Mouse (Mus musculus): Measurements from ENCODE around the gene Cntnap5a. TPM values are rescaled to one million over a fixed set of nuclear protein-coding genes. Genes with fewer than 3 reads are reported as not detected.

The Cntnap5a gene
- not detected in 2 replicates for polyA plus RNA-seq (2015; fragmentation: Nextera tagmentation; extraction: Ambion mirVana)

DNA sequence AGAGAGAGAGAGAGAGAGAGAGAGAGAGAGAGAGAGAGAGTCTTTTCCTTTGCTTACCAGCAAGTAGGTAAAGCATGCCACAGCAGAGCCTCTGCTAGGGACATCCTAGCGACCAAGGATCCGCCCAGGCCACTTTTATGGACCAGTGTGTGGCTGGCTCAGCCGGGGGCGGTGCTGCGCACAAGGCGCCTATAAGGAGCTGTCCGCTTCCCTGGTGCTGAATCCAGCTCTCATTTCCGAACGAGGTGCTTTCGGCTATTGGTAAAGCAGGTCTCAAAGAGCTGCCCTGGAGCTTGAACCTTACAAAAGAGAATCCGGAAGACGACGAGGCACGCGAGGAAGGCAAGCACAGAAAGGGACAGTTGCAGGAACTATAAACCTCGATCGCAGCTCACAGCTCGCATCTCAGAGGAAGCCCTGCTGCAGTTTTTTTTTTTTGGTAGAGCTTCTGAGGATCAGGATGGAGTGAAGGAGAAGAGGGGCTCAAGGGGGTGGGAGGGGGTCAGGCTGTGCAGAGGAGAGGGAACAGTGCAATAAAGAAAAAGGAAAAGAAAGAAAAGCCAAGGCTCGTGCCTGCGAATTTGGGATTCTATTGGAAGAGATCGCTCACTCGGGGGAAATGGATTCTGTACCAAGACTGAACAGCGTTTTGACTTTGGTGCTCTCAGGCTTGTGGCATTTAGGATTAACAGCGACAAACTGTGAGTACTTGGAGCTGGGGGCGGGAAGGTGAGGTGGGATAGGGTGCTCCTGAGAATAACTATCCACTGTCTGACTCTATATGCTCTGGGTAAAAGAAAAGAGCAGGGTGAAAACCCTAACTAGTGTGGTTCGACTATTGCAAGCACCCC lies at the start of gene Cntnap5a:
Gene Cntnap5a (plus strand): TSS at position 239 of the 851 bp plus-strand sequence.
- Histone ChIP-seq H3K36me3 (ENCODE audit: control insufficient read depth, insufficient read depth) (no peaks in the 10 kb centered on the region), H3K4me1 (ENCODE audit: control insufficient read depth, low read depth, low read length) (no peaks in the 10 kb centered on the region), H3K27me3 (ENCODE audit: control insufficient read depth, insufficient read depth, low read depth, low read length) (no peaks in the 10 kb centered on the region), H3K4me2 (ENCODE audit: low read depth, low read length) (no peak within 1 kb of the TSS), H3K9ac (ENCODE audit: low read depth, low read length) (no peak within 1 kb of the TSS), H3K4me3 (ENCODE audit: low read depth, low read length) (no peak within 1 kb of the TSS), H3K27ac (ENCODE audit: low read length) (no peak within 1 kb of the TSS), H3K9me3 (replicated peaks; ENCODE audit: control insufficient read depth, low read length) (no peaks in the 10 kb centered on the region)
- no peak for ATAC-seq (ENCODE audit: low read depth)
- WGBS (ENCODE audit: insufficient replicate concordance), result 14% methylated on average over 26 of the region's 26 CpGs

- H3K27ac ChIP-seq (ENCODE audit: low read length), result no peak overlapping the region
- H3K4me3 ChIP-seq (ENCODE audit: low read depth, low read length), result no peak overlapping the region
- no peaks in the 10 kb centered on the region for H3K9me3 ChIP-seq (replicated peaks; ENCODE audit: control insufficient read depth, low read length)
- no peaks in the 10 kb centered on the region for H3K36me3 ChIP-seq (ENCODE audit: control insufficient read depth, insufficient read depth)
- no peaks in the 10 kb centered on the region for H3K27me3 ChIP-seq (ENCODE audit: control insufficient read depth, insufficient read depth, low read depth, low read length)
- no peak overlapping the region for H3K4me2 ChIP-seq (ENCODE audit: low read depth, low read length)
- H3K4me1 ChIP-seq (ENCODE audit: control insufficient read depth, low read depth, low read length), result no peaks in the 10 kb centered on the region
- no peak for ATAC-seq (ENCODE audit: low read depth)
- H3K9ac ChIP-seq (ENCODE audit: low read depth, low read length), result no peak overlapping the region
- 33% methylated on average over 2 of the region's 2 CpGs for WGBS (ENCODE audit: insufficient replicate concordance)
Observed at GRCm38 (mm10) chr1:115646921-115647320, 37.6 kb upstream of the Cntnap5a start.

GRCm38 (mm10) chr1:115658343-115659064 lies 26.1 kb upstream of the Cntnap5a start:
- no peak overlapping the region for H3K4me3 ChIP-seq (ENCODE audit: low read depth, low read length)
- H3K27ac ChIP-seq (ENCODE audit: low read length), result no peak overlapping the region
- no peaks in the 10 kb centered on the region for H3K4me1 ChIP-seq (ENCODE audit: control insufficient read depth, low read depth, low read length)
- no peak overlapping the region for H3K4me2 ChIP-seq (ENCODE audit: low read depth, low read length)
- no peaks in the 10 kb centered on the region for H3K27me3 ChIP-seq (ENCODE audit: control insufficient read depth, insufficient read depth, low read depth, low read length)
- no peaks in the 10 kb centered on the region for H3K9me3 ChIP-seq (replicated peaks; ENCODE audit: control insufficient read depth, low read length)
- WGBS (ENCODE audit: insufficient replicate concordance), result 51% methylated on average over 5 of the region's 5 CpGs
- H3K9ac ChIP-seq (ENCODE audit: low read depth, low read length), result no peak overlapping the region
- no peak for ATAC-seq (ENCODE audit: low read depth)
- no peaks in the 10 kb centered on the region for H3K36me3 ChIP-seq (ENCODE audit: control insufficient read depth, insufficient read depth)

GRCm38 (mm10) chr1:115686494-115686893 lies 1.9 kb downstream of the Cntnap5a start:
- no peaks in the 10 kb centered on the region for H3K36me3 ChIP-seq (ENCODE audit: control insufficient read depth, insufficient read depth)
- no peak overlapping the region for H3K4me2 ChIP-seq (ENCODE audit: low read depth, low read length)
- ATAC-seq (ENCODE audit: low read depth), result no peak
- H3K9ac ChIP-seq (ENCODE audit: low read depth, low read length), result no peak overlapping the region
- no peaks in the 10 kb centered on the region for H3K9me3 ChIP-seq (replicated peaks; ENCODE audit: control insufficient read depth, low read length)
- no peaks in the 10 kb centered on the region for H3K27me3 ChIP-seq (ENCODE audit: control insufficient read depth, insufficient read depth, low read depth, low read length)
- H3K27ac ChIP-seq (ENCODE audit: low read length), result no peak overlapping the region
- no peak overlapping the region for H3K4me3 ChIP-seq (ENCODE audit: low read depth, low read length)
- 20% methylated on average over 2 of the region's 2 CpGs for WGBS (ENCODE audit: insufficient replicate concordance)
- H3K4me1 ChIP-seq (ENCODE audit: control insufficient read depth, low read depth, low read length), result no peaks in the 10 kb centered on the region

DNA sequence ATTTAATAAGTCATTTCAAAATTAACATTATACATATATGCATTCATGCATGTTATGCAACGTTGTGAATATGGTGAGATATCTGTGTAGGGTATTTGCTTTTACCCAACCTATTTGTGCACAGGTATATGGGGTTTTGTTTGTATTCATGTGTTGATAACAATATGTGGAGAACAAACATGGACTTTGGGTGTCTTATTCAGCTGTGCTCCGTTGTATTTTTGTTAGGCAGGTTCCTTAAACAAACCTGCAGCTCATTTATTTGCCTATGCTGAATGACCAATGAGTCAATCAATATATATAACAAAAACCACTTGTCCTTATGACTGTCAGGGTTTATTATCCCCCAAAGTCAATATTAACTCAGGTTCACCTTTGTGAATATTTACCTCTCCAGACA lies 15.2 kb downstream of the Cntnap5a start:
- no peak for ATAC-seq (ENCODE audit: low read depth)
- no peaks in the 10 kb centered on the region for H3K9me3 ChIP-seq (replicated peaks; ENCODE audit: control insufficient read depth, low read length)
- H3K4me3 ChIP-seq (ENCODE audit: low read depth, low read length), result no peak overlapping the region
- H3K27me3 ChIP-seq (ENCODE audit: control insufficient read depth, insufficient read depth, low read depth, low read length), result no peaks in the 10 kb centered on the region
- H3K4me1 ChIP-seq (ENCODE audit: control insufficient read depth, low read depth, low read length), result no peaks in the 10 kb centered on the region
- WGBS (ENCODE audit: insufficient replicate concordance), result 45% methylated on average over 2 of the region's 2 CpGs
- no peak overlapping the region for H3K27ac ChIP-seq (ENCODE audit: low read length)
- H3K4me2 ChIP-seq (ENCODE audit: low read depth, low read length), result no peak overlapping the region
- H3K36me3 ChIP-seq (ENCODE audit: control insufficient read depth, insufficient read depth), result no peaks in the 10 kb centered on the region
- H3K9ac ChIP-seq (ENCODE audit: low read depth, low read length), result no peak overlapping the region

DNA sequence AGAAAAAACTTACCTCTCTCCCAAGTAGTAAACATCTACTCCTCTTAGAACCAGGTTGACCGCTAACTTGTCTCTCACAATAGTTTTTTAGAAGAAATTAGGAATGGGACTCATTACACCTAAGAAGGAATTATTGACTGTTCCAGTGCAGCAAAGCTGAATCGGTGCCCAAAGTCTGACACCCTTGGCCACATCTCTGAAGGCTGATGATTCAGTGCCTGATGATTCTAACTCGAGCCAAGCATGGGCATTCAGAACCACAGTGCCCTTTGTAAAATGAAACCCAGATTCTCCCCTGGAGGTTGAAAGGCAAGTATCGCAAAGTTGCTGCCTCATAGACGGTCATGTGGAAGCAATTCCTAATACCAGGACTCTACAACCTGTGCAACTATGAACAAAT lies 58.0 kb downstream of the Cntnap5a start:
- H3K4me3 ChIP-seq (ENCODE audit: low read depth, low read length), result no peak overlapping the region
- no peak overlapping the region for H3K9ac ChIP-seq (ENCODE audit: low read depth, low read length)
- H3K27me3 ChIP-seq (ENCODE audit: control insufficient read depth, insufficient read depth, low read depth, low read length), result no peaks in the 10 kb centered on the region
- H3K4me2 ChIP-seq (ENCODE audit: low read depth, low read length), result no peak overlapping the region
- no peaks in the 10 kb centered on the region for H3K9me3 ChIP-seq (replicated peaks; ENCODE audit: control insufficient read depth, low read length)
- no peaks in the 10 kb centered on the region for H3K36me3 ChIP-seq (ENCODE audit: control insufficient read depth, insufficient read depth)
- no peak for ATAC-seq (ENCODE audit: low read depth)
- H3K27ac ChIP-seq (ENCODE audit: low read length), result no peak overlapping the region
- whole genome bisulfite sequencing (ENCODE audit: insufficient replicate concordance), result 71% methylated on average over 5 of the region's 5 CpGs
- H3K4me1 ChIP-seq (ENCODE audit: control insufficient read depth, low read depth, low read length), result no peaks in the 10 kb centered on the region

DNA sequence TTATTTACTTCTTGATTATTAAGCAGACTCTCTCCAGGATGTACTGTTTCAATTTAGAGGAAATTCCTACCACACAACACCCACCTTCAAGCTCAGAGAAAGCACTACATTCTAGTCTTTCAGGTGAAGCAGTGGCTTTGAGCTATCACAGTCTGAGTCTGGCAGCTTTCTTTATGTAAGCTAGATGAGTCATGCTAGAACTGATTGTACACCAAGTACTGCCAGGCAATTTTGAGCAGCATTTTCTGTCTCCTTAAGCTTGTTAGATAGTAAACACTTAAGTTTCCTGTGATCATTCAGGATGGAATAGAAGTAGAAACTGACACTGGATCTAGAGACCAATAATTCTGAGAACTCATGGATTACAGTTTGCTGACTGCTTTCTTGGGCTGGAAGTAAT lies 61.0 kb downstream of the Cntnap5a start:
- Histone ChIP-seq H3K27ac (ENCODE audit: low read length) (no peak overlapping the region), H3K9ac (ENCODE audit: low read depth, low read length) (no peak overlapping the region), H3K4me3 (ENCODE audit: low read depth, low read length) (no peak overlapping the region), H3K9me3 (replicated peaks; ENCODE audit: control insufficient read depth, low read length) (no peaks in the 10 kb centered on the region), H3K4me2 (ENCODE audit: low read depth, low read length) (no peak overlapping the region), H3K36me3 (ENCODE audit: control insufficient read depth, insufficient read depth) (no peaks in the 10 kb centered on the region), H3K27me3 (ENCODE audit: control insufficient read depth, insufficient read depth, low read depth, low read length) (no peaks in the 10 kb centered on the region), H3K4me1 (ENCODE audit: control insufficient read depth, low read depth, low read length) (no peaks in the 10 kb centered on the region)
- ATAC-seq (ENCODE audit: low read depth), result no peak

DNA sequence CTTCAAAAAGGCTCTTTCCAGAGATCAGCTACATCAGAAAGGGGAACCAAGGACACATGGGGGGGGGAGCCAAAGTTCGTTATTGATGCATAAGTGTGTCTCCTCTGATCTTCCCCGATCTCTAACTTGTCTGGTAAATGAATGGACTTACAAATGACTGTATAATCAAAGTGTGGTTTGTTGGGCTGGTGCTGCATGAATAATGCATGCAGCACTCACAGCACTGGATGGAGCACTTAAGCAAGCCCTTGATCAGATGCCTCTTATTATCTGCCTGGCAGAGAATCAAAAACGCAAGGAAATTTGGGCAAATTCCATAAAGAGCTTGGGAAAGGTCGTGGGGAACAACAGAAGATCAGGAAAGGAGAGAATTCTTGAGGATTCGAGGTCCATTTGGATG lies 100.2 kb downstream of the Cntnap5a start:
- no peak for ATAC-seq (ENCODE audit: low read depth)
- no peaks in the 10 kb centered on the region for H3K4me1 ChIP-seq (ENCODE audit: control insufficient read depth, low read depth, low read length)

GRCm38 (mm10) chr1:115842591-115842990 lies 158.0 kb downstream of the Cntnap5a start:
- 74% methylated on average over 4 of the region's 4 CpGs for WGBS (ENCODE audit: insufficient replicate concordance)
- no peak for ATAC-seq (ENCODE audit: low read depth)

More for the DNA sequence above, 100.2 kb downstream of the Cntnap5a start:
- H3K27me3 ChIP-seq (ENCODE audit: control insufficient read depth, insufficient read depth, low read depth, low read length), result no peaks in the 10 kb centered on the region
- no peaks in the 10 kb centered on the region for H3K36me3 ChIP-seq (ENCODE audit: control insufficient read depth, insufficient read depth)
- H3K9ac ChIP-seq (ENCODE audit: low read depth, low read length), result no peak overlapping the region
- H3K9me3 ChIP-seq (replicated peaks; ENCODE audit: control insufficient read depth, low read length), result no peaks in the 10 kb centered on the region
- H3K4me2 ChIP-seq (ENCODE audit: low read depth, low read length), result no peak overlapping the region
- H3K4me3 ChIP-seq (ENCODE audit: low read depth, low read length), result no peak overlapping the region
- whole genome bisulfite sequencing (ENCODE audit: insufficient replicate concordance), result 45% methylated on average over 5 of the region's 5 CpGs
- no peak overlapping the region for H3K27ac ChIP-seq (ENCODE audit: low read length)

More at GRCm38 (mm10) chr1:115842591-115842990, 158.0 kb downstream of the Cntnap5a start:
- H3K4me1 ChIP-seq (ENCODE audit: control insufficient read depth, low read depth, low read length), result no peaks in the 10 kb centered on the region
- H3K9ac ChIP-seq (ENCODE audit: low read depth, low read length), result no peak overlapping the region
- no peak overlapping the region for H3K4me3 ChIP-seq (ENCODE audit: low read depth, low read length)
- no peaks in the 10 kb centered on the region for H3K9me3 ChIP-seq (replicated peaks; ENCODE audit: control insufficient read depth, low read length)
- no peak overlapping the region for H3K4me2 ChIP-seq (ENCODE audit: low read depth, low read length)
- H3K27ac ChIP-seq (ENCODE audit: low read length), result no peak overlapping the region
- no peaks in the 10 kb centered on the region for H3K36me3 ChIP-seq (ENCODE audit: control insufficient read depth, insufficient read depth)
- H3K27me3 ChIP-seq (ENCODE audit: control insufficient read depth, insufficient read depth, low read depth, low read length), result no peaks in the 10 kb centered on the region
